Mouse (Mus musculus) layer of hippocampus, adult 2 months (tissue): ENCODE results near the gene Bicdl1. TPM values are rescaled to one million over a fixed set of nuclear protein-coding genes. Genes with fewer than 3 reads are reported as not detected.

Source experiments
- DNase-seq, 2 experiments: peaks; one replicate each; pipeline ENCODE4 v3.0.0; 2022; ENCODE audit warnings: low spot score in 2 of 2
- H3K27ac ChIP-seq: fragments of 200-600 bp; 2 replicates; pipeline ENCODE4 v1.8.1; 2022
- H3K4me3 ChIP-seq: fragments of 200-600 bp; 2 replicates; pipeline ENCODE4 v1.8.1; 2022; ENCODE audit warnings: mild to moderate bottlenecking
- CTCF ChIP-seq: fragments of 200-600 bp; conservative IDR thresholded peaks from 2 replicates; pipeline ENCODE4 v1.8.1; 2022; ENCODE audit warnings: antibody characterized with exemption, mild to moderate bottlenecking, moderate library complexity
- total RNA-seq, 2 experiments: library from RNA; stranded (reverse); gene quantifications; 2 replicates each; pipeline ENCODE4 v1.2.3; 2021

Gene Bicdl1
- total RNA-seq, 2 experiments from 2014 or later = 123 to 125 TPM

- no peak for TF ChIP-seq CTCF
- no peak for DNase-seq
- no peak overlapping the region for H3K4me3 ChIP-seq
- no peak overlapping the region for H3K27ac ChIP-seq
These were observed 80.5 kb downstream of the Bicdl1 start for GRCm38 (mm10) chr5:115650885-115651284.

- no peak for TF ChIP-seq CTCF
- DNase-seq = no peak
- no peak overlapping the region for H3K27ac ChIP-seq
- no peak overlapping the region for H3K4me3 ChIP-seq
These were observed 81.7 kb downstream of the Bicdl1 start for GRCm38 (mm10) chr5:115649699-115650098.

GRCm38 (mm10) chr5:115648876-115649275 is 82.5 kb downstream of the Bicdl1 start:
- DNase-seq = no peak
- Histone ChIP-seq H3K27ac (0 out of 2 replicates have a peak overlapping the region, but pooled peaks have one; percentile 5), H3K4me3 (no peak overlapping the region)
- no peak for TF ChIP-seq CTCF

GRCm38 (mm10) chr5:115644192-115644591 is 87.2 kb downstream of the Bicdl1 start:
- TF ChIP-seq CTCF = peak; percentile 60
- Histone ChIP-seq H3K4me3 (no peak overlapping the region), H3K27ac (no peak overlapping the region)
- no peak for DNase-seq

- Histone ChIP-seq H3K4me3 (no peak overlapping the region), H3K27ac (no peak overlapping the region)
- no peak for DNase-seq
- TF ChIP-seq CTCF = no peak
These were observed 95.9 kb downstream of the Bicdl1 start for GRCm38 (mm10) chr5:115635536-115635935.

- no peak for TF ChIP-seq CTCF
- no peak overlapping the region for H3K4me3 ChIP-seq
- DNase-seq = no peak
- H3K27ac ChIP-seq = no peak overlapping the region
These were observed 97.4 kb downstream of the Bicdl1 start for GRCm38 (mm10) chr5:115634046-115634445.

GRCm38 (mm10) chr5:115633060-115633459 is 98.4 kb downstream of the Bicdl1 start:
- Histone ChIP-seq H3K4me3 (peak overlapping the region; percentile 83), H3K27ac (0 out of 2 replicates have a peak overlapping the region, but pooled peaks have one; percentile 7)
- no peak for DNase-seq
- no peak for TF ChIP-seq CTCF

- no peak for DNase-seq
- Histone ChIP-seq H3K27ac (peak overlapping the region; percentile 92), H3K4me3 (peak overlapping the region; percentile 83)
- no peak for TF ChIP-seq CTCF
These were observed 99.1 kb downstream of the Bicdl1 start for GRCm38 (mm10) chr5:115632358-115632714.

- H3K4me3 ChIP-seq = peak within 1 kb of the TSS; percentile 97
- H3K27ac ChIP-seq = peak within 1 kb of the TSS; percentile 92
- TF ChIP-seq CTCF = peak; percentile 39
- peak; percentile 92 to 94 for DNase-seq
These were observed 99.7 kb downstream of the Bicdl1 start, which contains the start of gene Rab35 for GRCm38 (mm10) chr5:115631505-115632357. TSS of gene Rab35 (plus strand) at chr5:115631908.

GRCm38 (mm10) chr5:115630291-115630690 is 101.1 kb downstream of the Bicdl1 start:
- no peak for DNase-seq
- H3K27ac ChIP-seq = no peak overlapping the region
- TF ChIP-seq CTCF = no peak
- H3K4me3 ChIP-seq = no peak overlapping the region

GRCm38 (mm10) chr5:115629672-115630071 is 101.7 kb downstream of the Bicdl1 start:
- H3K27ac ChIP-seq = no peak overlapping the region
- no peak for DNase-seq
- TF ChIP-seq CTCF = no peak
- no peak overlapping the region for H3K4me3 ChIP-seq

GRCm38 (mm10) chr5:115628083-115628482 is 103.3 kb downstream of the Bicdl1 start:
- TF ChIP-seq CTCF = no peak
- no peak for DNase-seq
- Histone ChIP-seq H3K27ac (no peak overlapping the region), H3K4me3 (no peak overlapping the region)

GRCm38 (mm10) chr5:115626237-115626886 is 105.1 kb downstream of the Bicdl1 start:
- H3K27ac ChIP-seq = no peak overlapping the region
- DNase-seq = no peak
- TF ChIP-seq CTCF = no peak
- H3K4me3 ChIP-seq = no peak overlapping the region
